ENCODE assay signal across 9 mouse cellular contexts in the genomic region with DNA sequence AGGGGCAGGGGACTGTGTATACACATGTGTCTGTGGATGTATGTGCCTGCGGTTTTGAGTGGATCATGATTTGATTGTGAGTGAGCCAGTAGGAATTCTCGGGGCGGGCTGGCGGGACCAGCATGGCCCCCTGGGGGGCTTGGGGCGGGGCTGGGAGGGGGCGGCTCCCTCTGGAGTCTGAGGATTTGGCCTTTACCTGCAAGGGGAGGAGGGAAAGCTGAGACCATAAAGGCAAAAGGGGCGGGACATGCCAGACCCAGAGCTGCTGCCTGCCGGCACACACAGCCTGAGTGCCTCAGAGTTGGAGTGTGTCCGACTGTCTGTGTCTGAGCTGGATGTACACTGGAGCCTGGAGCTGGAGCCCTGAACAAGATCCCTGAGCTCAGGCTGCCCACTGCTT.
DNase-seq lines count a peak whose midpoint lies in the region; ATAC-seq and TF ChIP-seq lines count a peak whose summit lies in the region.
"Had no signal": no experiment of that assay in that cellular context is flagged by ENCODE, and none has a peak within 500 bp of the region (broad histone marks: within the 10 kb centered on the region; RNA-seq: fewer than 3 reads in every experiment).

No protein-coding gene starts in this region.

- peak overlapping the region; percentile 48 for H3K4me2 ChIP-seq in kidney, embryonic 15.5 days
- H3K4me2 ChIP-seq in forebrain, embryonic 12.5 days: peak overlapping the region; percentile 47
- H3K4me2 ChIP-seq in limb, embryonic 14.5 days (replicated peaks; ENCODE audit: low read depth, low read length, severe bottlenecking): peak overlapping the region; percentile 56

- no peaks in the 10 kb centered on the region for H3K36me3 ChIP-seq in kidney, embryonic 15.5 days
- H3K36me3 ChIP-seq in forebrain, embryonic 12.5 days (replicated peaks): no peaks in the 10 kb centered on the region
- no peaks in the 10 kb centered on the region for H3K36me3 ChIP-seq in limb, embryonic 14.5 days (ENCODE audit: control insufficient read depth, insufficient read depth, low read length)

- no peak for DNase-seq in kidney, adult 8-10 months
- peak; percentile 68 for DNase-seq in limb, embryonic 14.5 days (ENCODE audit: low spot score)
- DNase-seq in retina, postnatal 1 day: peak; percentile 42
- DNase-seq in natural killer cell, adult 2 months (ENCODE audit: low spot score in 2 of 2): no peak
- no peak for DNase-seq in MN1 (ENCODE audit: low spot score)
- DNase-seq in cerebellum, adult 9-10 months: no peak

- H3K4me1 ChIP-seq in kidney, embryonic 15.5 days: peaks cover 48% of the 10 kb centered on the region
- H3K4me1 ChIP-seq in forebrain, embryonic 12.5 days: peaks cover 15% of the 10 kb centered on the region
- peaks cover 48% of the 10 kb centered on the region for H3K4me1 ChIP-seq in limb, embryonic 14.5 days (ENCODE audit: control insufficient read depth, insufficient read depth, low read length)

- ATAC-seq in kidney, embryonic 15.5 days (replicated peaks; ENCODE audit: low FRiP score): peak; percentile 62
- no peak for ATAC-seq in forebrain, embryonic 12.5 days (ENCODE audit: low FRiP score)
- ATAC-seq in limb, embryonic 14.5 days (ENCODE audit: low FRiP score, low read depth): peak; percentile 79

- TF ChIP-seq POLR2A in limb, embryonic 14.5 days (IDR thresholded peaks at IDR 0.05; ENCODE audit: borderline replicate concordance, extremely low read depth, insufficient read depth, insufficient read length): peak; percentile 49; the same call in 1 of the 2 replicates

- no peaks in the 10 kb centered on the region; the same call in 1 of the 2 replicates for H3K27me3 ChIP-seq in kidney, embryonic 15.5 days
- H3K27me3 ChIP-seq in forebrain, embryonic 12.5 days: no peaks in the 10 kb centered on the region
- H3K27me3 ChIP-seq in limb, embryonic 14.5 days (ENCODE audit: control insufficient read depth, insufficient read depth, low read length): no peaks in the 10 kb centered on the region
- H3K27me3 ChIP-seq: CH12.LX had no signal

- H3K9ac ChIP-seq in kidney, embryonic 15.5 days: no peak overlapping the region
- peak overlapping the region; percentile 44 for H3K9ac ChIP-seq in forebrain, embryonic 12.5 days
- peak overlapping the region; percentile 43; the same call in 1 of the 2 replicates for H3K9ac ChIP-seq in limb, embryonic 14.5 days (ENCODE audit: low read depth, low read length, severe bottlenecking)

- peak overlapping the region; percentile 64 for H3K27ac ChIP-seq in kidney, embryonic 15.5 days
- peak overlapping the region; percentile 13; the same call in 1 of the 2 replicates for H3K27ac ChIP-seq in forebrain, embryonic 12.5 days
- peak overlapping the region; percentile 68 for H3K27ac ChIP-seq in limb, embryonic 14.5 days (replicated peaks; ENCODE audit: low read depth, low read length)

- no peaks in the 10 kb centered on the region for H3K9me3 ChIP-seq in kidney, embryonic 15.5 days (replicated peaks)
- H3K9me3 ChIP-seq in forebrain, embryonic 12.5 days: no peaks in the 10 kb centered on the region
- no peaks in the 10 kb centered on the region for H3K9me3 ChIP-seq in limb, embryonic 14.5 days (ENCODE audit: control insufficient read depth, low read length)

- 3% methylated on average over 9 of the region's 9 CpGs for WGBS in kidney, embryonic 15.5 days
- 2% methylated on average over 9 of the region's 9 CpGs for WGBS in forebrain, embryonic 12.5 days
- 0% methylated on average over 8 of the region's 9 CpGs for WGBS in limb, embryonic 14.5 days

- peak overlapping the region; percentile 20 for H3K4me3 ChIP-seq in kidney, embryonic 15.5 days (replicated peaks)
- H3K4me3 ChIP-seq in forebrain, embryonic 12.5 days (replicated peaks): peak overlapping the region; percentile 12; the same call in 1 of the 2 replicates
- H3K4me3 ChIP-seq in limb, embryonic 14.5 days (replicated peaks; ENCODE audit: low read length): peak overlapping the region; percentile 37

Comparison
In these comparisons a context has a peak if more than half of its experiments do, and no peak if none do; other contexts are left out.
1. H3K27ac ChIP-seq: peak in every context shown above with its lines; median percentile 68 in limb, embryonic 14.5 days; 64 in kidney, embryonic 15.5 days; 13 in forebrain, embryonic 12.5 days.
2. DNase-seq: peak in limb, embryonic 14.5 days (single experiment) and retina, postnatal 1 day (single experiment); none in kidney, adult 8-10 months (0 of 2), natural killer cell, adult 2 months (0 of 2), MN1 (single experiment) and cerebellum, adult 9-10 months (single experiment).
3. Peak in every context shown above with its lines, with median percentiles within 50 percentile points of each other: H3K4me2 ChIP-seq and H3K4me3 ChIP-seq.